Mouse (Mus musculus) midbrain, embryonic 13.5 days (tissue): ENCODE data around the gene Gm28044. TPM values are rescaled to one million over a fixed set of nuclear protein-coding genes. Genes with fewer than 3 reads are reported as not detected.
"Not testable (repeated sequence)": the region's sequence is repeated elsewhere in the genome, so short reads cannot be mapped to it uniquely, and the experiment has no call there.

Experiments used
- ATAC-seq: fragments of 200-750 bp; cut with Nextera tagmentation; 2 replicates; pipeline ENCODE4 v1.8.0; 2017; ENCODE audit warnings: mild to moderate bottlenecking, moderate TSS enrichment, moderate library complexity
- H3K27ac ChIP-seq: fragments of 300-500 bp; sonication (generic); 2 replicates; pipeline ENCODE4 v1.5.1; 2015; ENCODE audit warnings: inconsistent platforms, mild to moderate bottlenecking, moderate library complexity
- H3K27me3 ChIP-seq: fragments of 300-500 bp; sonication (generic); 2 replicates; pipeline ENCODE4 v1.6.1; 2015; ENCODE audit warnings: mild to moderate bottlenecking, inconsistent platforms
- H3K36me3 ChIP-seq: fragments of 300-500 bp; sonication (generic); 2 replicates; pipeline ENCODE4 v1.6.1; 2015; ENCODE audit warnings: mild to moderate bottlenecking, inconsistent platforms
- H3K4me1 ChIP-seq: fragments of 300-500 bp; sonication (generic); replicated peaks from 2 replicates; pipeline ENCODE4 v1.6.1; 2015; ENCODE audit warnings: inconsistent platforms
- H3K4me2 ChIP-seq: fragments of 300-500 bp; sonication (generic); replicated peaks from 2 replicates; pipeline ENCODE4 v1.6.1; 2015; ENCODE audit warnings: moderate library complexity, mild to moderate bottlenecking, inconsistent platforms
- H3K4me3 ChIP-seq: fragments of 300-500 bp; sonication (generic); replicated peaks from 2 replicates; pipeline ENCODE4 v1.5.1; 2015; ENCODE audit warnings: mild to moderate bottlenecking, inconsistent platforms
- H3K9ac ChIP-seq: fragments of 300-500 bp; sonication (generic); replicated peaks from 2 replicates; pipeline ENCODE4 v1.6.1; 2015; ENCODE audit warnings: mild to moderate bottlenecking, inconsistent platforms
- H3K9me3 ChIP-seq: fragments of 300-500 bp; sonication (generic); 2 replicates; pipeline ENCODE4 v1.6.1; 2016; ENCODE audit warnings: mild to moderate bottlenecking, inconsistent platforms
- WGBS: fragments of 180-500 bp; shearing (Covaris S2); methylation state at CpG from one replicate; pipeline ENCODE4 v1.1.7; 2015; 5-methylcytosine and 5-hydroxymethylcytosine counted together
- polyA plus RNA-seq: library from polyadenylated mRNA; unstranded; fragments of >200 nt; fragmentation: Nextera tagmentation; extraction: Ambion mirVana; gene quantifications from 2 replicates; pipeline ENCODE4 v1.2.1, GENCODE M21; 2015

Gm28044 gene
- polyA plus RNA-seq, 1 experiment from 2014 or later, result not detected

- 43% methylated on average over 7 of the region's 7 CpGs for WGBS
- Histone ChIP-seq H3K4me3 (no peak within 1 kb of the TSS), H3K9ac (no peak within 1 kb of the TSS), H3K4me2 (no peak within 1 kb of the TSS), H3K9me3 (no peaks in the 10 kb centered on the region), H3K27ac (no peak within 1 kb of the TSS), H3K27me3 (no peaks in the 10 kb centered on the region), H3K36me3 (no peaks in the 10 kb centered on the region), H3K4me1 (no peaks in the 10 kb centered on the region)
- ATAC-seq, result no peak
Observed at GRCm38 (mm10) chr13:67278314-67278713, 82.0 kb downstream of the Gm28044 start, which contains the start of gene Zfp458. Zfp458 (minus strand) TSS chr13:67278466.

- ATAC-seq, result peak; percentile 73
- WGBS, result 50% methylated on average over 9 of the region's 9 CpGs
- peak overlapping the region; percentile 58; the same call in 1 of the 2 replicates for H3K27ac ChIP-seq
- H3K9ac ChIP-seq, result peak overlapping the region; percentile 76
- not testable (repeated sequence) for H3K27me3 ChIP-seq, H3K36me3 ChIP-seq, H3K9me3 ChIP-seq
- H3K4me2 ChIP-seq, result peak overlapping the region; percentile 78
- H3K4me3 ChIP-seq, result peak overlapping the region; percentile 81
- peaks cover 12% of the 10 kb centered on the region for H3K4me1 ChIP-seq
Observed at GRCm38 (mm10) chr13:67269383-67270065, 90.8 kb downstream of the Gm28044 start.

GRCm38 (mm10) chr13:67268568-67269369, 91.6 kb downstream of the Gm28044 start:
- Histone ChIP-seq H3K4me3 (peak overlapping the region; percentile 81), H3K36me3 (peaks cover 10% of the 10 kb centered on the region; the same call in 1 of the 2 replicates), H3K9me3 (peaks cover 3% of the 10 kb centered on the region), H3K4me1 (peaks cover 12% of the 10 kb centered on the region), H3K27me3 (no peaks in the 10 kb centered on the region), H3K9ac (peak overlapping the region; percentile 76), H3K4me2 (peak overlapping the region; percentile 78), H3K27ac (peak overlapping the region; percentile 58; the same call in 1 of the 2 replicates)
- ATAC-seq, result peak; percentile 99
- 8% methylated on average over 18 of the region's 18 CpGs for WGBS

Other genes with a start within 250 kb of the Gm28044 start
- gene Rslcan18, start 244.3 kb downstream of the Gm28044 start, polyA plus RNA-seq, result 0.08 TPM in 1 of 2 replicates, not detected in the other
- 3.5 and 3.8 TPM in 2 replicates for gene Zfp759, start 238.9 kb downstream of the Gm28044 start, polyA plus RNA-seq
- 5.8 and 6.9 TPM in 2 replicates for gene Rsl1, start 187.4 kb downstream of the Gm28044 start, polyA plus RNA-seq
- 2.0 and 2.4 TPM in 2 replicates for gene Zfp455, start 166.0 kb downstream of the Gm28044 start, polyA plus RNA-seq
- 5.3 and 5.5 TPM in 2 replicates for gene Zfp458, start 82.1 kb downstream of the Gm28044 start, polyA plus RNA-seq
- gene Zfp457, start 54.1 kb downstream of the Gm28044 start, polyA plus RNA-seq, result 1.5 and 1.6 TPM in 2 replicates
- 1.4 and 1.7 TPM in 2 replicates for gene Zfp595, start 28.0 kb downstream of the Gm28044 start, polyA plus RNA-seq
- 0.61 and 0.79 TPM in 2 replicates for gene Zfp953, start 69 bp upstream of the Gm28044 start, polyA plus RNA-seq
- gene Gm28041, start 15.2 kb upstream of the Gm28044 start, polyA plus RNA-seq, result 0.44 TPM in 1 of 2 replicates, not detected in the other
- 0.52 and 1.0 TPM in 2 replicates for gene Zfp456, start 15.3 kb upstream of the Gm28044 start, polyA plus RNA-seq
- gene Zfp429, start 39.3 kb upstream of the Gm28044 start, polyA plus RNA-seq, result 4.0 and 5.2 TPM in 2 replicates
- gene Zfp459, start 60.9 kb upstream of the Gm28044 start, polyA plus RNA-seq, result 0.58 and 0.86 TPM in 2 replicates
- 5.2 and 7.3 TPM in 2 replicates for gene Zfp874a, start 91.1 kb upstream of the Gm28044 start, polyA plus RNA-seq
- 2.3 and 2.4 TPM in 2 replicates for gene Zfp874b, start 123.7 kb upstream of the Gm28044 start, polyA plus RNA-seq
- gene Zfp58, start 140.0 kb upstream of the Gm28044 start, polyA plus RNA-seq, result 15.1 and 16.0 TPM in 2 replicates
- gene Gm26965, start 165.6 kb upstream of the Gm28044 start, polyA plus RNA-seq, result not detected in 2 replicates
- gene Zfp87, start 165.6 kb upstream of the Gm28044 start, polyA plus RNA-seq, result 35.4 and 38.7 TPM in 2 replicates
- gene Zfp748, start 193.3 kb upstream of the Gm28044 start, polyA plus RNA-seq, result 16.2 and 17.1 TPM in 2 replicates
- 4.5 and 4.6 TPM in 2 replicates for gene Zfp729b, start 249.2 kb upstream of the Gm28044 start, polyA plus RNA-seq